Mouse (Mus musculus) lung, postnatal 0 days (tissue): ENCODE data around the gene Mrps2.

ENCODE experiments used
- CTCF ChIP-seq: IDR thresholded peaks from 2 replicates; pipeline ENCODE4 v1.5.1; 2016; ENCODE audit warnings: antibody characterized with exemption, mild to moderate bottlenecking
- EP300 ChIP-seq: IDR thresholded peaks from 2 replicates; pipeline ENCODE4 v1.6.1; 2016; ENCODE audit warnings: antibody characterized with exemption, mild to moderate bottlenecking, control low read depth

- no peak for TF ChIP-seq CTCF
- no peak for TF ChIP-seq EP300
These were observed 11.6 kb downstream of the Mrps2 start for GRCm38 (mm10) chr2:28479208-28480204.
